Mouse (Mus musculus) stomach, postnatal 0 days (tissue): ENCODE measurements around the gene Bbs2. TPM values are rescaled to one million over a fixed set of nuclear protein-coding genes. Genes with fewer than 3 reads are reported as not detected.
"Not testable (repeated sequence)": the region's sequence is repeated elsewhere in the genome, so short reads cannot be mapped to it uniquely, and the experiment has no call there.

Experiments used
- ATAC-seq: fragments of 200-750 bp; cut with Nextera tagmentation; 2 replicates; pipeline ENCODE4 v1.8.0; 2017; ENCODE audit not compliant: low FRiP score, low TSS enrichment
- DNase-seq: peaks from one replicate; pipeline ENCODE4 v3.0.0-alpha.2; 2016; ENCODE audit warnings: low spot score
- H3K27ac ChIP-seq: fragments of 300-500 bp; sonication (generic); replicated peaks from 2 replicates; pipeline ENCODE4 v1.5.1; 2014; ENCODE audit warnings: mild to moderate bottlenecking, control low read depth
- H3K27me3 ChIP-seq: fragments of 300-500 bp; sonication (generic); 2 replicates; pipeline ENCODE4 v1.6.1; 2014; ENCODE audit warnings: low read length; ENCODE audit not compliant: control insufficient read depth, insufficient read depth
- H3K36me3 ChIP-seq: fragments of 300-500 bp; sonication (generic); 2 replicates; pipeline ENCODE4 v1.6.1; 2014; ENCODE audit warnings: low read length, mixed read lengths; ENCODE audit not compliant: control insufficient read depth, insufficient read depth
- H3K4me1 ChIP-seq: fragments of 300-500 bp; sonication (generic); replicated peaks from 2 replicates; pipeline ENCODE4 v1.6.1; 2014; ENCODE audit warnings: antibody characterized with exemption; ENCODE audit not compliant: control insufficient read depth, insufficient read depth
- H3K4me2 ChIP-seq: fragments of 300-500 bp; sonication (generic); replicated peaks from 2 replicates; pipeline ENCODE4 v1.6.1; 2014; ENCODE audit warnings: low read depth, mild to moderate bottlenecking, control low read depth, moderate library complexity
- H3K4me3 ChIP-seq: fragments of 300-500 bp; sonication (generic); 2 replicates; pipeline ENCODE4 v1.5.1; 2014; ENCODE audit warnings: low read depth, low read length, control low read depth
- H3K9ac ChIP-seq: fragments of 300-500 bp; sonication (generic); 2 replicates; pipeline ENCODE4 v1.6.1; 2014; ENCODE audit warnings: mild to moderate bottlenecking, low read length, control low read depth, mixed read lengths
- H3K9me3 ChIP-seq: fragments of 300-500 bp; sonication (generic); 2 replicates; pipeline ENCODE4 v1.6.1; 2016; ENCODE audit warnings: low read length; ENCODE audit not compliant: control insufficient read depth
- CTCF ChIP-seq: IDR thresholded peaks from 2 replicates; pipeline ENCODE4 v1.5.1; 2016; ENCODE audit warnings: antibody characterized with exemption, low read depth, mild to moderate bottlenecking, moderate library complexity
- EP300 ChIP-seq: optimal IDR thresholded peaks from 2 replicates; pipeline ENCODE3; 2016; ENCODE audit warnings: antibody characterized with exemption
- WGBS: fragments of 180-500 bp; shearing (Covaris S2); extraction: QIAGEN DNeasy Blood & Tissue Kit; methylation state at CpG from one replicate; pipeline ENCODE4 v1.1.7; 2014; 5-methylcytosine and 5-hydroxymethylcytosine counted together
- polyA plus RNA-seq: library from polyadenylated mRNA; unstranded; fragments of >200 nt; fragmentation: Nextera tagmentation; extraction: Ambion mirVana; gene quantifications from 2 replicates; pipeline ENCODE4 v1.2.1, GENCODE M21; 2015

Gene Bbs2
- polyA plus RNA-seq, 1 experiment from 2014 or later: 5.9 TPM

DNA sequence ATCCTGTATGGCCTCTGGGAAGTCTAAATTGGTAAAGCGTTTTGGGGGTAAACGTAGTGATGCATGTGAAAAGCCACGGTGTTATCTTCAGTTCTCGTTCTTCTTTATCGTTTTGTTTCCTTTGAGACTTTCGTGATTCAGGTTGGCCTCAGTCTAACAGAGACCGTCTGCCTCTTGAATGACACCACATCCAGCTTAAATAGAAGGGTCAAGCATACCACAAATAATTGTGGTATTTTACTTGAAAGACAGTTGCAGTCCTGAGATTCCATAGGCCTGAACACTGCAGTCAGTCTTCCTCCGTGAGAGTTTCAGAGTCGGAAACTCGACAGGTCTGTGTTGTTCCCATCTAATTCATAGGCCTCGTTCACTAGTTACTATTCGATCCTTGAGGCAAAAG lies 46.0 kb downstream of the Bbs2 start:
- H3K36me3 ChIP-seq: peaks cover 3% of the 10 kb centered on the region; the same call in 1 of the 2 replicates
- no peaks in the 10 kb centered on the region for H3K27me3 ChIP-seq
- no peak overlapping the region for H3K4me3 ChIP-seq
- 77% methylated on average over 12 of the region's 12 CpGs for WGBS
- no peak overlapping the region for H3K27ac ChIP-seq
- ATAC-seq (no peak), DNase-seq (no peak)
- no peaks in the 10 kb centered on the region for H3K9me3 ChIP-seq
- H3K4me2 ChIP-seq: no peak overlapping the region
- no peak overlapping the region for H3K9ac ChIP-seq
- H3K4me1 ChIP-seq: no peaks in the 10 kb centered on the region
- TF ChIP-seq EP300 (no peak), CTCF (no peak)

DNA sequence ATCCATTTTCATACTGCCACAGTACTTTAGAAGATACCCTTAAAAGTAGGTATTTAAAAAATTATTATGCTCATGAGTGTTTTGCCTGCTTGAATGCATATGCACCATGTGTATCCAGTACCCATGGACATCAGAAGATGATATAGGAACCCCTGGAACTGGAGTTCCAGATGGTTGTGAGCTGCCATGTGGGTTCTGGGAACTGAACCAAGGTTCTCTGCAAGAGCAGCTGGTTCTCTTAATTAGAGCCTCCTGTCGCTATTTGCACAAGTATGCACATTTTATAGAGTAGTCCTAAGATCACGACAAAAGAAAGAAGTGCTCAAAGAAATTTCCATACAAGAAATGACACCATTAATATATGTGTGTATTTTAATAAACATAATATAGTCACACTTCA lies 50.9 kb downstream of the Bbs2 start:
- no peak for DNase-seq
- H3K4me2 ChIP-seq: no peak overlapping the region

GRCm38 (mm10) chr8:94037806-94038205 lies 60.9 kb downstream of the Bbs2 start:
- TF ChIP-seq CTCF (no peak), EP300 (no peak)
- Histone ChIP-seq H3K4me2 (peak overlapping the region; percentile 70), H3K27ac (peak overlapping the region; percentile 13; the same call in 1 of the 2 replicates)

More for the DNA sequence above, 50.9 kb downstream of the Bbs2 start:
- H3K9me3 ChIP-seq: no peaks in the 10 kb centered on the region
- WGBS: 79% methylated on average over 2 of the region's 2 CpGs
- H3K36me3 ChIP-seq: no peaks in the 10 kb centered on the region
- H3K4me1 ChIP-seq: no peaks in the 10 kb centered on the region
- no peak overlapping the region for H3K27ac ChIP-seq
- no peak overlapping the region for H3K9ac ChIP-seq
- TF ChIP-seq EP300: no peak
- no peak for TF ChIP-seq CTCF
- no peak for ATAC-seq
- H3K4me3 ChIP-seq: no peak overlapping the region
- H3K27me3 ChIP-seq: no peaks in the 10 kb centered on the region

DNA sequence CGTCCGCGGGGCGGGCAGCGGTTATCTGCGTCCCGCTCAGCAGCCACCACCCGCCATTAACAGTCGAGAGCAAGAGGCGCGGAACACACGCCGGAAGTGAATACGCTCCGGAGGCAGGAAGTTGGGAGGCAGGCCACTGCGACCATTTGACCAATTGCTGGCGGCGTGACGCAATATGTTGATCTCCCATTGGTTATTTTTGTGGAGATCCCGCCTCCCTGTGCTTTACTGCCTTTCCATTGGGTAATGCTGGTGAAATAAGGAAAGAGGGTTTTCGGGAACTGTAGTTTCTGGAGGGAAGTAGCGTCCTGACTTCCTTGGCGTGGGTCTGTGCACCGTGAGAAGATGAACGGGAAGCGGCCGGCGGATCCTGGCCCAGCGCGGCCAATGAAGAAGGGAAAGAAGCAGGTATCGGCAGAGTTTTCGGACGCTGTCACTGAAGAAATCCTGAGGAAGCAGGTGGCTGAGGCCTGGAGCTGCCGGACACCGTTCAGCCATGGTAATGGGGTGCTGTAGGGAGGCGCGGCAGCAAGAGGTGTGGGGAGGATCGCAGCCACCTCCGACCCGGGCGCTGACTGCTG lies 61.7 kb downstream of the Bbs2 start, which contains the start of the genes Nudt21 and Ogfod1:
Gene Nudt21 (minus strand): TSS at position 88 of the 581 bp plus-strand sequence.
Gene Ogfod1 (plus strand): TSS at position 255 of the 581 bp plus-strand sequence.
- under 1% methylated on average over 36 of the region's 41 CpGs for WGBS
- Histone ChIP-seq H3K4me2 (peak within 1 kb of the TSS; percentile 70), H3K27me3 (no peaks in the 10 kb centered on the region), H3K27ac (peak within 1 kb of the TSS; percentile 84), H3K9me3 (no peaks in the 10 kb centered on the region), H3K36me3 (no peaks in the 10 kb centered on the region), H3K4me1 (no peaks in the 10 kb centered on the region), H3K4me3 (peak within 1 kb of the TSS; percentile 83), H3K9ac (peak within 1 kb of the TSS; percentile 67)
- DNase-seq: peak; percentile 96
- TF ChIP-seq CTCF (no peak), EP300 (peak; percentile 75)
- peak; percentile 99 for ATAC-seq

More at GRCm38 (mm10) chr8:94037806-94038205, 60.9 kb downstream of the Bbs2 start:
- Histone ChIP-seq H3K4me3 (peak overlapping the region; percentile 83), H3K27me3 (no peaks in the 10 kb centered on the region), H3K36me3 (no peaks in the 10 kb centered on the region), H3K4me1 (no peaks in the 10 kb centered on the region), H3K9me3 (no peaks in the 10 kb centered on the region), H3K9ac (peak overlapping the region; percentile 67)
- 4% methylated on average over 15 of the region's 15 CpGs for WGBS
- no peak for ATAC-seq
- DNase-seq: peak; percentile 30

GRCm38 (mm10) chr8:94036541-94036940 lies 62.2 kb downstream of the Bbs2 start:
- peak overlapping the region; percentile 55 for H3K9ac ChIP-seq
- ATAC-seq: peak; percentile 79
- not testable (repeated sequence) for H3K27me3 ChIP-seq, H3K9me3 ChIP-seq, H3K36me3 ChIP-seq, H3K4me1 ChIP-seq
- peak; percentile 73 for DNase-seq
- peak overlapping the region; percentile 83 for H3K4me3 ChIP-seq
- H3K27ac ChIP-seq: peak overlapping the region; percentile 84
- H3K4me2 ChIP-seq: peak overlapping the region; percentile 53
- 0% methylated on average over 20 of the region's 32 CpGs for WGBS

DNA sequence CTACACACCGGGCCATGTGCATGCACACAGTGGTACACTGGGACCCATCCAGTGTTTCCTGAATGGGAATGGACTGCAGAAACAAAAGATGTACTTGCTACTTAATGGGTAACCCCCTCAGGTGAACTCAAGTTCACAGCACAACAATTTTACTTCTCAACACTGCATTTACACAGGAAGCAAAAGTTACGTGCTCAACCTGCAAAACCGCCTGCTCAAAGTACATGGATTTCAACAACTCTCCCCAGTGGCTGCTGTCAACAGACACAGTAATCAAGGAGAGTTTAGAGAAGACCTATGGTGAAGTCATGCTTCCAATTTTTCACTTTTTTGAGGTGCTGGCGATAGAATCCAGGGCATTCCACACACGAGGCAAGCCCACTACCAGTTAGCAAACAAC lies 63.5 kb downstream of the Bbs2 start:
- 36% methylated on average over 5 of the region's 5 CpGs for WGBS

More for the DNA sequence above, 63.5 kb downstream of the Bbs2 start:
- Histone ChIP-seq H3K4me3 (no peak overlapping the region), H3K9ac (0 out of 2 replicates have a peak overlapping the region, but pooled peaks have one; percentile 24), H3K9me3 (no peaks in the 10 kb centered on the region), H3K4me2 (peak overlapping the region; percentile 29; the same call in 1 of the 2 replicates), H3K4me1 (no peaks in the 10 kb centered on the region), H3K36me3 (0 out of 2 replicates have a peak, but pooled peaks cover 7% of the 10 kb centered on the region), H3K27me3 (no peaks in the 10 kb centered on the region), H3K27ac (no peak overlapping the region)
- ATAC-seq: no peak
- no peak for DNase-seq
- no peak for TF ChIP-seq CTCF
- no peak for TF ChIP-seq EP300
